Mouse (Mus musculus) limb, embryonic 14.5 days (tissue): ENCODE results near the gene Cd27. TPM values are rescaled to one million over a fixed set of nuclear protein-coding genes. Genes with fewer than 3 reads are reported as not detected.

Source experiments
- ATAC-seq: fragments of 200-750 bp; cut with Nextera tagmentation; 2 replicates; pipeline ENCODE4 v1.8.0; 2017; ENCODE audit warnings: low read depth, moderate number of reproducible peaks, moderate TSS enrichment; ENCODE audit not compliant: low FRiP score
- DNase-seq: peaks from one replicate; pipeline ENCODE4 v3.0.0-alpha.2; 2015; ENCODE audit warnings: low spot score
- H3K27ac ChIP-seq: fragments of 300-500 bp; sonication (generic); replicated peaks from 2 replicates; pipeline ENCODE4 v1.5.1; 2014; ENCODE audit warnings: low read depth, mild to moderate bottlenecking, low read length, moderate library complexity, mixed read lengths
- H3K27me3 ChIP-seq: fragments of 300-500 bp; sonication (generic); 2 replicates; pipeline ENCODE4 v1.6.1; 2014; ENCODE audit warnings: low read length, mixed read lengths; ENCODE audit not compliant: control insufficient read depth, insufficient read depth
- H3K36me3 ChIP-seq: fragments of 300-500 bp; sonication (generic); 2 replicates; pipeline ENCODE4 v1.6.1; 2014; ENCODE audit warnings: mild to moderate bottlenecking, low read length, moderate library complexity, mixed read lengths; ENCODE audit not compliant: control insufficient read depth, insufficient read depth
- H3K4me1 ChIP-seq: fragments of 300-500 bp; sonication (generic); 2 replicates; pipeline ENCODE4 v1.6.1; 2014; ENCODE audit warnings: antibody characterized with exemption, low read length, mixed read lengths; ENCODE audit not compliant: control insufficient read depth, insufficient read depth
- H3K4me2 ChIP-seq: fragments of 300-500 bp; sonication (generic); replicated peaks from 2 replicates; pipeline ENCODE4 v1.6.1; 2014; ENCODE audit warnings: low read depth, mild to moderate bottlenecking, low read length, moderate library complexity; ENCODE audit not compliant: severe bottlenecking
- H3K4me3 ChIP-seq: fragments of 300-500 bp; sonication (generic); replicated peaks from 2 replicates; pipeline ENCODE4 v1.5.1; 2014; ENCODE audit warnings: low read length
- H3K9ac ChIP-seq: fragments of 300-500 bp; sonication (generic); 2 replicates; pipeline ENCODE4 v1.6.1; 2014; ENCODE audit warnings: mild to moderate bottlenecking, low read depth, low read length, moderate library complexity; ENCODE audit not compliant: severe bottlenecking
- H3K9me3 ChIP-seq: fragments of 300-500 bp; sonication (generic); 2 replicates; pipeline ENCODE4 v1.6.1; 2016; ENCODE audit warnings: low read length; ENCODE audit not compliant: control insufficient read depth
- POLR2A ChIP-seq: fragments of 200-500 bp; IDR thresholded peaks from 2 replicates; pipeline ENCODE4 v1.8.0; 2012; ENCODE audit warnings: inconsistent platforms, mild to moderate bottlenecking, moderate library complexity, borderline replicate concordance; ENCODE audit not compliant: insufficient read depth, insufficient read length; ENCODE audit errors: extremely low read depth
- WGBS: fragments of 180-500 bp; shearing (Covaris S2); extraction: QIAGEN DNeasy Blood & Tissue Kit; methylation state at CpG from one replicate; pipeline ENCODE4 v1.1.7; 2014; 5-methylcytosine and 5-hydroxymethylcytosine counted together
- microRNA-seq: library from miRNA; unstranded; fragments of <30 nt; microRNA quantifications from one replicate; pipeline ENCODE4, GENCODE M21; 2016
- polyA plus RNA-seq, 2 experiments: library from polyadenylated mRNA; depleted of rRNA in 1 of 2; stranded (reverse) in 1 of 2; unstranded in 1 of 2; fragments of >200 nt; fragmentation: Nextera tagmentation in 1 of 2; extraction: Ambion mirVana in 1 of 2; gene quantifications; 2 replicates each; pipeline versions ENCODE4 v1.2.1 to v1.2.3; 2012 to 2014

Gene Cd27
- polyA plus RNA-seq, 2 experiments = 0.50 to 1.3 TPM

GRCm38 (mm10) chr6:125186203-125186602 lies 50.6 kb downstream of the Cd27 start:
- WGBS = 90% methylated on average over 10 of the region's 10 CpGs

More at GRCm38 (mm10) chr6:125186203-125186602, 50.6 kb downstream of the Cd27 start:
- DNase-seq (no peak), ATAC-seq (no peak)
- Histone ChIP-seq H3K4me2 (no peak overlapping the region), H3K27ac (no peak overlapping the region), H3K36me3 (peaks cover 85% of the 10 kb centered on the region), H3K4me3 (no peak overlapping the region), H3K9me3 (no peaks in the 10 kb centered on the region), H3K27me3 (no peaks in the 10 kb centered on the region), H3K9ac (no peak overlapping the region), H3K4me1 (no peaks in the 10 kb centered on the region)
- no peak for TF ChIP-seq POLR2A

Small RNA genes within 50 kb of the gene (microRNA-seq; reads per million reads assigned to microRNA genes)
- gene Mir3098 (not detected), gene Mir8113 (not detected)

Other genes starting within 250 kb of the Cd27 start
- 35.2 and 44.6 TPM in 2 replicates for gene Pianp, start 240.3 kb downstream of the Cd27 start, polyA plus RNA-seq (2012; rRNA removed)
- gene Pianp, start 240.3 kb downstream of the Cd27 start, polyA plus RNA-seq (2014; fragmentation: Nextera tagmentation; extraction: Ambion mirVana) = 20.0 and 20.3 TPM in 2 replicates
- gene Zfp384, start 227.9 kb downstream of the Cd27 start, polyA plus RNA-seq (2012; rRNA removed) = 103 and 130 TPM in 2 replicates
- gene Zfp384, start 227.9 kb downstream of the Cd27 start, polyA plus RNA-seq (2014; fragmentation: Nextera tagmentation; extraction: Ambion mirVana) = 12.4 and 14.6 TPM in 2 replicates
- 143 TPM in 2 replicates for gene Ing4, start 197.2 kb downstream of the Cd27 start, polyA plus RNA-seq (2012; rRNA removed)
- 122 and 131 TPM in 2 replicates for gene Ing4, start 197.2 kb downstream of the Cd27 start, polyA plus RNA-seq (2014; fragmentation: Nextera tagmentation; extraction: Ambion mirVana)
- 28.9 and 31.3 TPM in 2 replicates for gene Acrbp, start 187.3 kb downstream of the Cd27 start, polyA plus RNA-seq (2012; rRNA removed)
- gene Acrbp, start 187.3 kb downstream of the Cd27 start, polyA plus RNA-seq (2014; fragmentation: Nextera tagmentation; extraction: Ambion mirVana) = 9.4 and 13.9 TPM in 2 replicates
- 3.9 and 5.0 TPM in 2 replicates for gene Lpar5, start 169.1 kb downstream of the Cd27 start, polyA plus RNA-seq (2012; rRNA removed)
- 2.5 and 4.0 TPM in 2 replicates for gene Lpar5, start 169.1 kb downstream of the Cd27 start, polyA plus RNA-seq (2014; fragmentation: Nextera tagmentation; extraction: Ambion mirVana)
- gene Chd4, start 141.0 kb downstream of the Cd27 start, polyA plus RNA-seq (2012; rRNA removed) = 75.0 and 89.7 TPM in 2 replicates
- 78.6 and 81.8 TPM in 2 replicates for gene Chd4, start 141.0 kb downstream of the Cd27 start, polyA plus RNA-seq (2014; fragmentation: Nextera tagmentation; extraction: Ambion mirVana)
- gene Nop2, start 105.1 kb downstream of the Cd27 start, polyA plus RNA-seq (2012; rRNA removed) = 43.7 and 48.5 TPM in 2 replicates
- gene Nop2, start 105.1 kb downstream of the Cd27 start, polyA plus RNA-seq (2014; fragmentation: Nextera tagmentation; extraction: Ambion mirVana) = 54.2 TPM in 2 replicates
- 64.7 and 78.6 TPM in 2 replicates for gene Iffo1, start 91.8 kb downstream of the Cd27 start, polyA plus RNA-seq (2012; rRNA removed)
- gene Iffo1, start 91.8 kb downstream of the Cd27 start, polyA plus RNA-seq (2014; fragmentation: Nextera tagmentation; extraction: Ambion mirVana) = 25.9 and 34.1 TPM in 2 replicates
- 3,758 and 4,454 TPM in 2 replicates for gene Gapdh, start 70.5 kb downstream of the Cd27 start, polyA plus RNA-seq (2012; rRNA removed)
- gene Gapdh, start 70.5 kb downstream of the Cd27 start, polyA plus RNA-seq (2014; fragmentation: Nextera tagmentation; extraction: Ambion mirVana) = 1,656 and 1,691 TPM in 2 replicates
- 250 and 270 TPM in 2 replicates for gene Ncapd2, start 45.3 kb downstream of the Cd27 start, polyA plus RNA-seq (2012; rRNA removed)
- gene Ncapd2, start 45.3 kb downstream of the Cd27 start, polyA plus RNA-seq (2014; fragmentation: Nextera tagmentation; extraction: Ambion mirVana) = 82.9 and 96.9 TPM in 2 replicates
- 56.5 and 75.0 TPM in 2 replicates for gene Mrpl51, start 45.2 kb downstream of the Cd27 start, polyA plus RNA-seq (2012; rRNA removed)
- 189 and 199 TPM in 2 replicates for gene Mrpl51, start 45.2 kb downstream of the Cd27 start, polyA plus RNA-seq (2014; fragmentation: Nextera tagmentation; extraction: Ambion mirVana)
- 14.7 and 16.2 TPM in 2 replicates for gene Vamp1, start 21.5 kb downstream of the Cd27 start, polyA plus RNA-seq (2012; rRNA removed)
- gene Vamp1, start 21.5 kb downstream of the Cd27 start, polyA plus RNA-seq (2014; fragmentation: Nextera tagmentation; extraction: Ambion mirVana) = 2.4 and 2.6 TPM in 2 replicates
- 2.7 and 2.8 TPM in 2 replicates for gene Tapbpl, start 5.2 kb downstream of the Cd27 start, polyA plus RNA-seq (2012; rRNA removed)
- 3.4 and 3.7 TPM in 2 replicates for gene Tapbpl, start 5.2 kb downstream of the Cd27 start, polyA plus RNA-seq (2014; fragmentation: Nextera tagmentation; extraction: Ambion mirVana)
- gene Tuba3a, start 49.0 kb upstream of the Cd27 start, polyA plus RNA-seq (2012; rRNA removed) = 0.45 and 0.47 TPM in 2 replicates
- gene Tuba3a, start 49.0 kb upstream of the Cd27 start, polyA plus RNA-seq (2014; fragmentation: Nextera tagmentation; extraction: Ambion mirVana) = 0.30 TPM in 1 of 2 replicates, not detected in the other
- 52.7 and 68.8 TPM in 2 replicates for gene Ltbr, start 76.9 kb upstream of the Cd27 start, polyA plus RNA-seq (2012; rRNA removed)
- gene Ltbr, start 76.9 kb upstream of the Cd27 start, polyA plus RNA-seq (2014; fragmentation: Nextera tagmentation; extraction: Ambion mirVana) = 45.8 and 51.1 TPM in 2 replicates
- gene Scnn1a, start 83.6 kb upstream of the Cd27 start, polyA plus RNA-seq (2012; rRNA removed) = 2.5 and 2.9 TPM in 2 replicates
- 1.8 and 1.9 TPM in 2 replicates for gene Scnn1a, start 83.6 kb upstream of the Cd27 start, polyA plus RNA-seq (2014; fragmentation: Nextera tagmentation; extraction: Ambion mirVana)
- 88.8 and 106 TPM in 2 replicates for gene Tnfrsf1a, start 112.4 kb upstream of the Cd27 start, polyA plus RNA-seq (2012; rRNA removed)
- gene Tnfrsf1a, start 112.4 kb upstream of the Cd27 start, polyA plus RNA-seq (2014; fragmentation: Nextera tagmentation; extraction: Ambion mirVana) = 85.6 and 87.8 TPM in 2 replicates
- 1.2 and 1.3 TPM in 2 replicates for gene Plekhg6, start 143.8 kb upstream of the Cd27 start, polyA plus RNA-seq (2012; rRNA removed)
- 1.6 and 1.8 TPM in 2 replicates for gene Plekhg6, start 143.8 kb upstream of the Cd27 start, polyA plus RNA-seq (2014; fragmentation: Nextera tagmentation; extraction: Ambion mirVana)